Mouse (Mus musculus) liver, embryonic 14.5 days (tissue): ENCODE measurements at regions not wholly inside any gene's neighbourhood (a gene's known extent, or its start where the extent isn't known, plus 50 kb on each side); places are given as distances from the start of the nearest gene placed in this dataset.

ENCODE experiments used
- CTCF ChIP-seq: IDR thresholded peaks from 2 replicates; pipeline ENCODE4 v1.5.1; 2016; ENCODE audit warnings: antibody characterized with exemption, low read depth, control low read depth
- EP300 ChIP-seq: IDR thresholded peaks from 2 replicates; pipeline ENCODE4 v1.6.1; 2016; ENCODE audit warnings: antibody characterized with exemption, low read depth

GRCm38 (mm10) chr8:115616871-115617605, 90.6 kb downstream of the Maf start:
- TF ChIP-seq CTCF (no peak), EP300 (no peak)
